Mouse (Mus musculus) spleen, adult 2 months (tissue): ENCODE data around the gene Zfp2.

ENCODE experiments used
- CTCF ChIP-seq: fragments of 200-500 bp; IDR thresholded peaks from 2 replicates; pipeline ENCODE4 v1.5.1; 2011; ENCODE audit warnings: mild to moderate bottlenecking, inconsistent platforms; ENCODE audit not compliant: insufficient read depth, insufficient read length, insufficient replicate concordance; ENCODE audit errors: extremely low read depth
- POLR2A ChIP-seq: fragments of 200-500 bp; IDR thresholded peaks from 2 replicates; pipeline ENCODE4 v1.6.1; 2011; ENCODE audit warnings: low read depth, low read length, inconsistent platforms

DNA sequence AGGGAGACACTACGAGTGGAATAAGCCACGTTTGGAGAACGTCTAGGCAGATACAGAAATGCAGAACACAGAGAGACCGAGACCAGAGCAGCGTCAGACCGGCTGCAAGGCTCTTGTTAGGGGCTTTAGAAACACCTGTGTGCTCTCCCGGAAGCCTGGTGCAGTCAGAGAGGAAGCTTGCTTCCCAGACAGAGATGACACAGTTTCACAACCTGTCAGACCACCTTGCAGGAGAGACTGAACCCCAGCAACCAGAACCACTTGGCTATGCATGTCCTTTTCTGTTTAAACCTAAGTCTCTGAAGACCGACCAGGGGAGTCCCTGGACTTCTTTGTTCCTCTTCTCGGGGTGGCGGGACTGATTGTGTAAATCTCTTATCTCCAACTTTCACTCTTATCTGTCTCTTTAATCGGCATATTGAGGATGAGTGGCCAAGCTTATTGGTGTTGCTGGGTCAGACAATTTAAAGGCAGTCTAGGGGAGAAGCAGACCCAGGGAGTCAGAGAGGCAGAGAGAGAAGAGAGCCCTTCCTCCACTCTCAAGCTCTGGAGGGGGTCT, 65.7 kb downstream of the Zfp2 start, which contains the start of gene Grm6:
- TF ChIP-seq CTCF (no peak), POLR2A (no peak)
